Mouse (Mus musculus) liver, embryonic 14.5 days (tissue): ENCODE data around the gene Pfdn5.

Source experiments
- CTCF ChIP-seq: IDR thresholded peaks from 2 replicates; pipeline ENCODE4 v1.5.1; 2016; ENCODE audit warnings: antibody characterized with exemption, low read depth, control low read depth
- EP300 ChIP-seq: IDR thresholded peaks from 2 replicates; pipeline ENCODE4 v1.6.1; 2016; ENCODE audit warnings: antibody characterized with exemption, low read depth

- no peak for TF ChIP-seq CTCF
- TF ChIP-seq EP300, result no peak
Observed at GRCm38 (mm10) chr15:102339612-102340011, 13.7 kb downstream of the Pfdn5 start.
